In the genomic region with DNA sequence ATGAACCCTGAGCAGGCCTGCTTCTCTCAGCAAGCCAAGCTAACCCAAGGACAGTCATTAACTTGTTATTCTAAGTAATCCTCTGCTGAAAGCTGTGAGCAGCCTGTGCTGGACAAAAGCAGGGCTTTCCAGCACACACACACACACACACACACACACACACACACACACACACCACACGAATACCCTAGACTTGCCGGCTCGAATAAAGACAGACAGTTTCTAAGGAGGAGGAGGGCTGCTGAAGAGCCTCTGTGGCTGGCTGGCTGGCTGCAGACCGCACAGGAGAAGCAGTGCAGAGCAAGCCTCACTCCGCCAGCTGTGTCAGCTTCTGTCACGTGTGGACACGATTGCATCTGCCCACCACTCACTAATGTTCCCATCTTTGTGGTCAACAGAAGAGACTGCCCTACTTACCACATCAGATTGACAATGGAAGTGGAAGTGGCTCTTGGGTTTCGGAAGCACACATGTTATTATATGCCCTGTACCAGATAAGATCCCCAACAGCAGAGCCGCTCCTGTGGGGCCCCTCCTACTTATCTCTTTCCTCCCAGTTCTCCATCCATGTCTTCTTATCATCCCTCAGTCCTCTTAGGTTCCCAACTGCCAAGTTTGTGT, we compare ENCODE assay signal across 8 mouse cellular contexts.
DNase-seq lines count a peak whose midpoint lies in the region; ATAC-seq and TF ChIP-seq lines count a peak whose summit lies in the region.

No protein-coding gene starts in this region.

- peaks cover 24% of the 10 kb centered on the region for H3K4me1 ChIP-seq in stomach, embryonic 15.5 days
- no peaks in the 10 kb centered on the region for H3K4me1 ChIP-seq in thymus, adult 2 months (replicated peaks; ENCODE audit: control insufficient read depth, insufficient read depth, low read length)

- TF ChIP-seq POLR2A in thymus, adult 2 months (IDR thresholded peaks at IDR 0.05; ENCODE audit: control insufficient read depth, extremely low read depth, insufficient read depth, low read length, poor library complexity), result no peak

- no peak overlapping the region; the same call in 1 of the 2 replicates for H3K27ac ChIP-seq in stomach, embryonic 15.5 days
- no peak overlapping the region for H3K27ac ChIP-seq in thymus, adult 2 months (ENCODE audit: control insufficient read depth, insufficient read depth, low read length)

- H3K4me3 ChIP-seq in stomach, embryonic 15.5 days (replicated peaks), result no peak overlapping the region
- no peak overlapping the region for H3K4me3 ChIP-seq in thymus, adult 2 months (ENCODE audit: control insufficient read depth, insufficient read depth, low read length)

- no peaks in the 10 kb centered on the region for H3K9me3 ChIP-seq in stomach, embryonic 15.5 days

- intact Hi-C loops in left cerebral cortex, postnatal 14 days (cut with DNase I), result no loop called here
- intact Hi-C loops in left cerebral cortex, postnatal 4 days (cut with DNase I), result no loop called here

- H3K36me3 ChIP-seq in stomach, embryonic 15.5 days, result no peaks in the 10 kb centered on the region
- H3K36me3 ChIP-seq in thymus, adult 2 months (ENCODE audit: control insufficient read depth, insufficient read depth, low read length), result no peaks in the 10 kb centered on the region

- no peak overlapping the region for H3K9ac ChIP-seq in stomach, embryonic 15.5 days

- DNase-seq in left cerebral cortex, postnatal 14 days (ENCODE audit: low spot score in 2 of 2), result peak; percentile 49 to 84
- no peak for DNase-seq in left cerebral cortex, postnatal 4 days
- peak; percentile 57 for DNase-seq in kidney, adult 11 months
- no peak for DNase-seq in thymus, adult 2 months
- DNase-seq in spleen, adult 12 weeks (ENCODE audit: low spot score), result no peak

- H3K4me2 ChIP-seq in stomach, embryonic 15.5 days, result peak overlapping the region; percentile 25

- 17% methylated on average over 9 of the region's 9 CpGs for WGBS in stomach, embryonic 15.5 days
- WGBS in thymus, adult 2 months, result 15% methylated on average over 9 of the region's 9 CpGs

- peak; percentile 85 for ATAC-seq in erythroid progenitor cell, adult 5-6 weeks (replicated peaks; ENCODE audit: low FRiP score, poor library complexity, severe bottlenecking)
- peak; percentile 77 for ATAC-seq in megakaryocyte, adult 5-6 weeks (ENCODE audit: poor library complexity, severe bottlenecking)
- peak; percentile 74 for ATAC-seq in stomach, embryonic 15.5 days (ENCODE audit: insufficient read depth, low FRiP score, low read depth)

- H3K27me3 ChIP-seq in stomach, embryonic 15.5 days (replicated peaks), result no peaks in the 10 kb centered on the region
- H3K27me3 ChIP-seq in thymus, adult 2 months (ENCODE audit: control insufficient read depth, insufficient read depth, low read length), result no peaks in the 10 kb centered on the region

- no peak for TF ChIP-seq CTCF in thymus, adult 2 months (IDR thresholded peaks at IDR 0.05; ENCODE audit: borderline replicate concordance, control insufficient read depth, extremely low read depth, insufficient read depth, low read length, poor library complexity)

Comparison
In these comparisons a context has a peak if more than half of its experiments do, and no peak if none do; other contexts are left out.
1. DNase-seq: peak in left cerebral cortex, postnatal 14 days (2 of 2) and kidney, adult 11 months (single experiment); none in left cerebral cortex, postnatal 4 days (single experiment), thymus, adult 2 months (single experiment) and spleen, adult 12 weeks (single experiment).
2. Peak in every context shown above with its lines, with median percentiles within 50 percentile points of each other: ATAC-seq.